Mouse (Mus musculus): ENCODE results near the gene Snx3.

DNA sequence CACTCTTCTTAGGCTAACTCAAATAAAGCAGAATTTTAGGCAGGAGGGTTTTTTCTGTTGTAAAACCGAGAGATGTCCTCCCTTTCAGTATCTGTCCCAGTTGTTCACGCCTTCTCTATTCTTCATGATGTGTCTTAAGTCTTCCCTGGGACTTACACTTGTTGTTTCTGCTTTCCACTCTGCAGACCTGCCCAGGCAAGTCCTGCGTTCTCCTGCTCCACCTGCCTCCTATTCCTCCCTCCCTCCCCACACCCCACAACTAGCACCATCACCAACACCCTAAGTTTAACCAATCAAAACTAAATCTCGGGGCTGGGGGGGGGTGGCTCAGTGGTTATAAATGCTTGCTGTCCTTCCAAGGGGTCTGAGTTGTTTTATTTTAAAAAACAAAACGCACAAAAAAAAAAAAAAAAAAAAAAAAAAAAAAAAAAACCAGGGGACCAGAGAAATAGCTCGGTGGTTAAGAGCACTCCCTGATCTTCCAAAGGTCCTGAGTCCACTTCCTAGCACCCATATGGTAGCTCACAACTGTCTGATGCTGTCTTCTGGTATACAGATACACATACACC is 26.8 kb upstream of the Snx3 start:
- no peak for TF ChIP-seq CTCF (IDR thresholded peaks at IDR 0.05; ENCODE audit: extremely low read depth, insufficient read length, insufficient replicate concordance, low read depth, low read length)
- no peak for TF ChIP-seq POLR2A (IDR thresholded peaks at IDR 0.05; ENCODE audit: low read depth, low read length)
